Mouse (Mus musculus) liver, adult 2 months (tissue): ENCODE measurements around the gene Armh2.

ENCODE experiments used
- CTCF ChIP-seq: fragments of 200-500 bp; IDR thresholded peaks from 2 replicates; pipeline ENCODE4 v1.5.1; 2011; ENCODE audit warnings: low read depth, low read length, control low read depth
- POLR2A ChIP-seq: fragments of 200-500 bp; IDR thresholded peaks from 2 replicates; pipeline ENCODE4 v1.6.1; 2011; ENCODE audit warnings: low read length, control low read depth; ENCODE audit not compliant: insufficient read depth; ENCODE audit errors: extremely low read depth

GRCm38 (mm10) chr13:24735608-24736131 is 5.4 kb upstream of the Armh2 start:
- TF ChIP-seq POLR2A (no peak), CTCF (no peak)
